Mouse (Mus musculus) right cerebral cortex, postnatal 14 days (tissue): ENCODE data around the gene Fam118b.

Source experiments
- DNase-seq: peaks from one replicate; pipeline ENCODE4 v3.0.0; 2022

The Fam118b gene

DNA sequence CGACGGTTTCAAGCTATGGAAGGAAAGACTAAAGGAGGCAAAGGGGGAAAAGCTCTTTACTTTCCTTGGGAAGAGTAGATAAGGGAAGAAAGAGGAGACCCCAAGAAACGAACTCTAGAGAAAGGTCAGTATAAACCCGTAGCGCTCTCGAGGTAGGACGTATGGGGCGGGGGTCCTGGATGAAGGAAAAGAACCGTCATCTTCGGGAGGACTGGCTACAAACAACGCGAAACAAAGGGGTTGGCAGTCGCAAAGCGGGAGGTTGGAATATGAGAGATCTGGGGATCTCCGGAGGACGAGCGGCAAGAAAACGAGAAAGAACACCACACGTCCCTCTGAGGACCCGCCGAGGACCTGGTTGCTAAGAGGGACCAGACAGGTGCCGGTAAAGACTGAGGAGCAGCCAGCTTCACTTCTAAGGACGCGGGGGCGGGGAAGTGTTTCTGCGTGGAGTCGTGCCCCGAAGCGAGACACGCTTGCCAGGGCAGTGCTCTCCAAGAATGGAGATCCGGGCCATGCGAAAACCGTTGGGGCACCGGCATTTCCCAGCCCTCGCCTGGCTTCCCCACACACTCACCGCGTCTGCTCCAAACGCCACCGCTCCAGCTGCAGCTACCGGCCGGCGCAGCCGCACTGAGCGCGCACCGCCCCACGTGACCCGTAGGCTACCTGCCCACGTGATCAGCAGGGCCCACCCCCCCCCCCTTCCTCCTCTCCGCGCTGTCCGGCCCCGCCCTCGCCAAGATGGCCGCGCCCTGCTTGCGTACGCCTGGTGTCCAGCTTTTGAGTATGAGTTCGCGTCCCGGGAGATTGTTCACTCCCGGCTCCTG lies at the start of gene Fam118b, which contains the start of gene Rpusd4:
TSS of gene Fam118b (minus strand) at position 660 of the 830 bp plus-strand sequence.
TSS of gene Rpusd4 (plus strand) at position 720 of the 830 bp plus-strand sequence.
- peak; percentile 95 for DNase-seq

DNA sequence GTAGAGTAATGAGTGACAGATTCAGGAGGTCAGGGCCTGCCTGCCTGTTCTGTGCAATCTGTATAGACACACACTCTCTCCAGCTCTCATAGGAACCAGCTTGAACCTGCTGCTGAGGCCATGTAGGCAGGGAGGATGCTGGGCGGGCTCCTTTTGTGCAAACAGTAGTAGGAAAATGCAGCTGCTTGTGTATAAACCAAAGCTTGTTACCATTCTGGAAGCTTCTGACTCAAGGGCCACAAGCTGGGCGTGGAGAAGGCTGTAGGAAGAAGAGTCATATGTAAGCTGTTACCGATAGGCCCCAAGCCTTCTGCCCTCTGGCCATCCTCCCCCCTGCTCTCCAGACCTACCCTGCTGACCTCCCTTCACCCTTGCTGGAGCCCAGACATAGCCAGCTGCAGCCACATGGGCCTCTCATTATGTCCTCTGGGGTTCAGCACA lies 49.2 kb upstream of the Fam118b start:
- DNase-seq: no peak

DNA sequence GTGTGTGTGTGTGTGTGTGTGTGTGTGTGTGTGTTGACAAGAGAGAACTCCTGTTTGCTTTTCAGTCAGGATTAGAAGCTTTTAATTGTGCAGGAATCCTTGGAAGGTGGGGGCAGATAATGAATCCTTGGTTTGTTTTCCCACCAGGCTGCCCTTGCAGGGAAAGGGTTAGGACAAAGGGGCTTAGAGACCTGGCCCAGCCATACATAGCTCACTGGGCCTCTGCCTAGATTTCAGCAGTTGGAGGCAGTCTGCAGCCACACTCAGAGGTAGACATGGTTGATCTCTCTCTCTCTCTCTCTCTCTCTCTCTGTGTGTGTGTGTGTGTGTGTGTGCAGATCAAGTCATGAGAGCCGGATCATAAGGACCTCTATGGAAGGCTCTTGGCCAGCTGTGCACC lies 46.6 kb upstream of the Fam118b start:
- no peak for DNase-seq

DNA sequence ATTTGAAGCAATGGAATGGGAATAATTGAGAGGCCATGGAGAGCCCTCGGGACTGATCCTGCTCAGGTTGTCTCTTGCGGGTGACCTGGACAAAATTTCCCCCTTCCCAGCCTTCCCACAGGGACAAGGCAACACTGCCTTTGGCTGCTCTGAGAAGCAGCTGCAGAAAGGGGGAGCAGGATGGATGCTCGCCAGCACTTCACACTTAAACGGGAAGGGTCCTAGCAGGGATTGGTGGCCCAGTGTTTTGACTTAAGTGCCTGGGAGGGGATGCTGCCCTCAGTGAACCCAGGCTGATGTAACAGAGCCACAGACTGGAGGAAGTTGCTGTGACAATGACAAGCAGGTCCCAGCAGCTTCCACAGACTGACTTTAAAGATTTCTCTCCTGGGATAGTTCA lies 46.0 kb upstream of the Fam118b start:
- no peak for DNase-seq

DNA sequence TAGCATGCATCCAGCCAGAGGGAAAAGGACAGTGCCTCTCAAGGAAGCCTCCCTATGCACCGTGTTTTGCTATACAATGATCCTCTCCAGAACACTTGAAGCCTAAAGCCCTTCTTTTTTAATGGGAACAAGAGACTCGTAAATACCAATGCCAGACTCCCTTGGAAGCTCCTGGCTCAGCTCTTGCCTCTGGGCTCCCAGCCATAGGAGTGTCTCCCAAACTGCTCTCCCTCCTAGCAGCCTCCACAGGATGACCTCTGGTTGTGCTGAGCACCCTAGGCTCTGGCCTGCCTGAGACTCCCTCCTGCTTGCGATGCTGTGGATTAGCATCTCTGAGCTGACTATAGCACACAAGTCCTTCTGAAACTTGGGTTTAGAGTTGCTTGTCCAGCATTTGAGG lies 44.9 kb upstream of the Fam118b start:
- no peak for DNase-seq

DNA sequence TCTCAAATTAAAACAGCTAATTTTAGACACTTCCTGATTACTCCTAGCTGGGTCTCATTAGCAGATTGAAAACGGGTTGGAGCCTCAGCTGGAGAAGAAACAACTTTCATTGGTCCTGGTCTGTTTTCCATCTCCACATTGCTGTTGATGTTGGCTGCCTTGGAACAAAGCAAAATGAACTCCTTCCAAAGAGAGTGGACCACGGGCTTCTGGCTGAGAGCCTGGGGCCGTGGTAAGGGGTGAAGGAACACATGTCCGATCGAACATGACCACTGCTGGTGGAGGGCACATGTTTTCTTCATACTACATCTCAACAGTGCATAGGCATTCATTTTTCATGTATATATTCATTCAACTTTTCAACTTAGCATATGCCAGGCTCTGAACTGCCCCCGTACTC lies 42.8 kb upstream of the Fam118b start:
- DNase-seq: no peak

DNA sequence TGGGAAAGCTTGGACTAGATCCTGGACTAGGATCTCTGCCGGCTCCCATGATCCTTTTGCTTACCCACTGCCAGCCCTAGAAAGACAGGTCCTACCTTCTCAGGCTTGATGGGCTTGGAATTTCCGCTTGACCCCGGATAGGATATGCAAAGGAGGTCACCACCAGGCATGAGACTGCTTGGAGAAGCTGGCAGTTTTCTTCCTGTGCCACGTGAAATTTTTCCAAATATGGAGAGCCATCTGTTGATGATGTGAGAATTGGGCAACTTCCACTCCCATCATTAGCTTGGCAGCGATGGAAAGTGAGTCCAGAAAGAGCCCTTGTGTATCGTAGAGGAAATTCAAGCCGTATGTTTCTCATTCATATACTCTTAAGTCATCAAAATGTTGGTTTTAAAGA lies 39.9 kb upstream of the Fam118b start:
- DNase-seq: no peak

DNA sequence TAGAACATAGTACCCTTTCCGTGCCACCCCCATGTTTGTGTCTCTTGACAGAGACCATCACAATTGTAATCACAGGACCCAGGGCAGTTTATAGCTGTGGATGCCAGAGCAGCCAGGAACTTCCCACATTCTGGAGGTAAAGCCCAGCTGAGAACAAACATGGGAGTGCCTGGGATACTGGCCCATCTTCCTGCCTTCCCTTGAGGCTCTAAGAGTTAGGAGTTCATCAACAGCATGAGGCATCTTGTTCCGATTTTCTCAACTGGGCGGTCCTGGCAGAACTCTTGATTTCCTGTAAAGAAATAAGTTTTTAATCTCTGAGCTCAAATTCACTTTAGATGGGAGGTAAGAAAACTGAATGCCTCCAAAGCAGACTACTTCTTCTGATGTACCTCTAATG lies 34.6 kb upstream of the Fam118b start:
- DNase-seq: no peak

DNA sequence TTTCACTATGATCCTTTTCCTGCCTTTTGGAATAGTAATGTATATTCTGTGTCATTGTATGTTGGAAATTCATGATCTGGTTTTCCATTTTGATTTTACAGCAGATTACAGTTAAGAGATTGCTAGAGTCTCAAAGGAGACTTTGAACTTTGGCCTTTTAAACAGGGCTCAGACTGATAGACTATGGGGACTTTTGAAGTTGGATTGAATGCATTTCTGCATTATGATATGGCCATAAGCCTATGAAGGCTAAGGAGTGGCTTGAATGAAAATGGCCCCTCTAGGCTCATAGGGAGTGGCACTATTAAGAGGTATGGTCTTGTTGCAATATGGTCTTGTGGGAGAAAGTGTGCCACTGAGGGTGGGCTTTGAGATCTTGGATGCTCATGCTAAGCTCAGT lies 30.2 kb upstream of the Fam118b start:
- DNase-seq: no peak

DNA sequence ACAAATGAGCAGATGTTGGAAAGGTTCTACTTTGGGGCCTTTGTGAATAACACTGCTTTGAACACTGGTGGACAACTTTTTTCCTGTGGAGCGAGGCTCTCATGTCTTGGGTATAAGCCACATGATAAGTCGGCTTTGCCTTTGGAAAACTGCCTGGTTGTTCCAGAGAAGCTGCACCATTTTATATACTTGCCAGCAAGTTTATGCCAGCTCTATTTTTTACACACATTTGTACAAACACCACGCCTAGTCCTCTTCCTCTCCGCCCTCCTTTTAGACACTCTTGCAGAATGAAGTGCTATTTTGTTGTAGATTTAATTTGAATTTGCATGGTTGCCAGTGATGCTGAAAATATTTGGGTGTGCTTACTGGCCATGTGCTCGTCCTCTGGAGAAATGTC lies 25.9 kb upstream of the Fam118b start:
- no peak for DNase-seq

DNA sequence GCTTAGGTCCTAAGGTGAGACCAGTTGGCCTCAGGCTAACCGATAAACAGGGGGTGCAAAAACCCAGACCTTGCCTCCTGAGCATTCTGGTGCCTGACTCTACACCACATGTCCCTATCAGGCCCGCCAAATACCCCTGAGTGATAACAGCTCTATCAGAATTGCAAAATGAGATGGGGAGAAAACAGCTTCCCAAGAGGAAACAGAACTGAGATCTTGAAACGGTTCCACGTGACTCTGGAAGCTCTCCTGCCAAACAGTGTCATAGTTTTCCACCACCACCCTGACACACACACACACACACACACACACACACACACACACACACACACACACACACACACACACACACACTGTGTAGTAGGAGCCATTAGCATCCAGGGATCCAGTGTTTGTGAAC lies 23.3 kb upstream of the Fam118b start:
- DNase-seq: no peak

DNA sequence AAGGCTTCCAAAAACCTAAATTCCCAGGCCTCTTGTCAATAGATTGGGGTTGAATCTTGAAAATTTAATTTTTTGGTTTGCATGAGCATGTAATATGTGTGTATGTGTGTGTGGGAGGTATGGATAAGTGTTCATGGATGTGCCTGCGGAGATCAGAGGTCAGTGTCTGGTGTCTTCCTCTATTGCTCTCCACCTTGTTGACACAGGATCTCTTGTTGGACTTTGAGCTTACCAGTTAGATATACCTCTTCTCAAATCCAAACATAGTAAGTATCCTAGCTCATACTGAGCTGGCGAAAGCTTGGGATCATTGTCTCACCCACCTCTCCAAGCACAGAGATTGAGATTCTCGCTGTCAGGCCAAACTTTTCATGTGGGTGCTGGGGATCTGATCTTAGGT lies 22.8 kb upstream of the Fam118b start:
- DNase-seq: no peak

DNA sequence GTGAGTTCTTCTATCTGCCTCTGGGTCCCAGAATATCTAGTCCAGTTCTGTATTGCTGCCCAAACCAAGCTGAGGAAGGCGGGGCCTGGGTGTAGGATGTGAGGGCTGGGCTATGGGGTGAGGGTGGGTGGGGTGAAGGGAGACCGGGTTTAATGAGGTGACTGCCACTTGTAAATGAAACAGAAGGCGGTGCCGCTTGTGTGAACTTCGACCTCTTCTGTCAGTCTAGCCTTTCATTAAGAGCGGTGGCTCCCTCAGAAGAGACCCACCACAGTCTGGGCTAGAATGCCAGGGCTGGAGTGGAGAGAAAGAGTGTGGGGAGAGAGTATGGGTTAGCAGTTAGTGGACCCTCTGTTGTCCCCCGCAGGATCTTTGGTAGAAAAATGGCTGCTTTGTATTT lies 22.4 kb upstream of the Fam118b start:
- no peak for DNase-seq

DNA sequence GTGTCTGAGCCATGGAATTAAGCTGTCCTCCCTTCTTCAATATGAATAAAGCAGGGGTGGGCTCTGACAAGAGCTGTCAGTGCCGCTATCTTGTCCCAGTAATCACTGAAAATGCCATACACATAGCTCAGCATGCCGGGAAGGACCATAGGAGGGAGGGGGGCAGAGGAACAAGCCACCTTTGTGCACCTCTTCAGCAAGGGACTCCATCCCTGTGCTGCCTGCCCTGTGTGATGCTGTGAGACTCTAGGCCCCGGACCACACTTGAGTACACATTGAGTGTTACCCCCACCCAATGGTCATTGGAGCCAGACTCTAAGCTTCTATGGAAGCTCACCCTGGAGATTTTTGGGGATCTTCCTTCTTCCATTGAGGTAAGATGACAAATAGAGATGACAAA lies 18.7 kb upstream of the Fam118b start:
- DNase-seq: no peak

DNA sequence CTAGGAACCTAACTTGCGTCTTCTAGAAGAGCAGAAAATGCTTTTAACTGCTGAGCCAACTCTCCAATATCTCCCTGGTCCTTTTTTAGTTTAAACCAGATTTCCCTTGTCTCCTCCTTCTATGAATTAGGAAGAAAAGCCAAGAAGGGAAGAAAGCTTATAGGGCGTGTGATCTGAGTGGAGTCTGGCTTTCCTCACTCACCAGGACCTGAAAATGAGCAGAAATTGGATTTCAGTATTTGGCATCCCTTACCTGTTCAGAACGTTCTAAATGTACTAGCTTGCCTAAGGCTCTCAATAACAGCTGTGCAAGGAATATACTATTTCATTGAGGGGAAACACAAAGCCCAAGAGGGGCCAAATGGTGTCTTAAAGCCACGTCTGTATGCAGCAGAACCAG lies 16.7 kb upstream of the Fam118b start:
- DNase-seq: no peak

DNA sequence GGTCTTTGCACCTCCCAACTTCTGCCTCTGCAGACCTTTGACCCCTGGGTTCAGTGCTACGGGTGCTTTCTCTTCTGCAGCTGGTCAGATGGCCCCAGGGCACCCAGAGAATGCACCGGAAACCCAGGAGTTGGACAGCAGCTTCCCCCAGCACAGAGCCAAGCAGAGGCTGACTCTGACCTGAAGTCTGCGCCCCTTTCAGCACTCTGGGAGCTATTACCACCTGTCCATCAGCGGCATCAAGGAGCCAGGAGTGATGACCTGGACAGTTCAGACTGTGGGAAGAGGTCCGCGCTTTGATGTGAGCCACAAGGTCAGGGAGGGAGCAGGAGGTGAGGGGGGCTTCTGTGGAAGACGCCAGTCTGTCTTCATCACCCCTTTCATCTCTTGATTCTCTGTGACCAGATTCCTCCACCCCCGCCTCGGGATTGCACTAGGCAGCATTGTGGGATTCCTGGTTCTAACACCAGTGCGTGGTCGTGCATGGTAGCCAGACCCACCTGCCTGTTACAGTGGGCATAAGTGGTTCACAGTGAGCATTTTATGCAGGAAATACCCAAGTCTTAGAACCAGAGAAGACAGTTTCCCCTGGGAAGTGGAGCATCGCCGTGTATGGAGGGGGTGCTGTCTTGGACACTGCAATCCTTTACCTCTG lies 15.9 kb upstream of the Fam118b start:
- no peak for DNase-seq

DNA sequence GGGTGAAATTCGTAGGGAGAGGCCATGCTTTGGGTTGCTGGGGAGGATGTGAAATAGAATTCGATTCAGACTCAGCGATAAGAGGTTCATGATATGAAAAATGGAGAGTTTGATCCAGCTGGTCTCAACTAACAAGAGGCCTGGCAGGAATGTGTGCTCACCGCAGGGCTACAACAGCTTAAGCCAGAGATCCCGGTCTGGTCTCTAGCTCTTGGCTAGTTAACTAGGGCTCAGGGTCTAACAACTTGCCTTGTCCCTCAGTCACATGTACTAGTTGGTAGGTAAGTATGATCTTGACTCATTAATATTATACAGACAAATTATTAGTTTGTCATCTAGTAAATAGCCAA lies 15.2 kb upstream of the Fam118b start:
- DNase-seq: no peak

DNA sequence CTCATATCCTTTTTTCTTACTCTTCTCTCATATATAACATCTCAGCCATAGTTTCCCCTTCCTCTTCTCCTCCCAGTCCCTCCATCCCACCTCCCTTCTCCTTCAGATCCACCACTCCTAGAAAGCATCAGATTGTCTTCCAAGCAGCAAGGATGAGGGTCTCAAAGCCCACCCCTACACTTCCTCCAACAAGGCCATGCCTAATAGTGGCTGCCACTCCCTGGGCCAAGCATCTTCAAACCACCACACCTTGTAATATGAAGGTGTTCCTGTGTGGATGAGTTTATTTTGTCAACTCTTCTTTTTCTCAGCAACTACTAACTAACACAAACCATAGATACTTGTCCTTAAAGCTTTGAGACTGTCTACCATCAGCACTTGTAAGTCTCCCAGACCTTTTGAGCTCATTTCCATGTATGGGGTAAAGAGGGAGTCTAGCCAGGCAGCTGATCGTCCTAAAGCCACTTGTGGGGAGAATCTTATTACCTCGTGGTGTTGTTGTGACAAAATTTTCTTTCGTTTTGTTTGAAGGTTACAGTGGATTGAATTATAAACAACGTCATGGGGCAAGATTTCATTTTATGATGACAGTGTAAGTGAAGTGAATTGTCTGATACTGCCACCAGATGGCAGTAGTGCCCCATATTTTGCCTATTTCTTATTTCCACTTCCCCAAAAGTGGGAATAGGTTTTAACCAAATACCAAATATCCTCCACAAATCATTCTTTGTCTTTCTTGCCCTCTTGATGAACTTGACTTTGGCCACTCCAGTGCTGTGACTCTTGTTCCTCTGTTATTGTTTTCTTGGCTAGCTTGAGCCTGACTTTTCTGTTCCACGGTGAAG lies 14.6 kb upstream of the Fam118b start:
- peak; percentile 40 for DNase-seq

DNA sequence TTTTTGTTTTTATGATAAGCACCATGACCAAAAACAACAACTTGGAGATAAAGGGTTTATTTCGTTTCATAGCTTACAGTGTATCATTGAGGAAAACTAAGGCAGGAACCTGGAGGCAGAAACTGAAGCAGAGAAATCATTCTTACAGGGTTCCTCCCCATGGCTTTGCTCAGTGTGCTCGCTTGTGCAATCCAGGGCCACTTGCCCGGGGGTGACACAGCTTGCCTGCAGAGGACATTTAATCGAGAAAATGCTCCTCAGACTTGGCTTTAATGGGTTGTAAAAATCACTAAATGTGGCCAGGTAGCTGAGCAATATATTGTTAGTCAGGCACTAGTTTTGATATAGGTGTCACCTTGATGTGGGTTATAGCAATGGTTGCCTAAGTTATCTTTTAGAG lies 10.8 kb upstream of the Fam118b start:
- DNase-seq: no peak

DNA sequence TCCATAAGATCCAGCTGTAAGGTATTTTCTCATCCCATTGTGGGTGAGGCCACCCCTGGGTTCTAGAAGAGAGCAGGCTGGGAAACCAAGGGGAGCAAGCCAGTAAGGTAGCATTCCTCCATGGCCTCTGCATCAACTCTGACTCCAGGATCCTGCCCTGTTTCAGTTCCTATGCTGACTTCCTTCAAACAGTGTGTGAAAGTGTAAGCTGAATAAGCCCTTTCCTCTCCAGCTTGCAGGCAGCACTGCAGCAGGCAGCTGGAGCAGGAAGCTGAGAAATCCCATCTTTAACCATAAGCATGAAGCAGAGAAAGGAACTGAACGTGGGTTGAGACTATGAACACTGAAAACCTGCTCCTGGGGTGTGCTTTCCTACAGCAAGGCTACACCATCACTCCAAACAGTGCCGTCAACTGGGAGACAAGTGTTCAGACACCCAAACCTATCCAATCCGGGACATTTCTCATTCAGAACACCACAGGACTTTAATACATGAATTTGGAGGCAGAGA lies 10.3 kb upstream of the Fam118b start:
- DNase-seq: no peak

DNA sequence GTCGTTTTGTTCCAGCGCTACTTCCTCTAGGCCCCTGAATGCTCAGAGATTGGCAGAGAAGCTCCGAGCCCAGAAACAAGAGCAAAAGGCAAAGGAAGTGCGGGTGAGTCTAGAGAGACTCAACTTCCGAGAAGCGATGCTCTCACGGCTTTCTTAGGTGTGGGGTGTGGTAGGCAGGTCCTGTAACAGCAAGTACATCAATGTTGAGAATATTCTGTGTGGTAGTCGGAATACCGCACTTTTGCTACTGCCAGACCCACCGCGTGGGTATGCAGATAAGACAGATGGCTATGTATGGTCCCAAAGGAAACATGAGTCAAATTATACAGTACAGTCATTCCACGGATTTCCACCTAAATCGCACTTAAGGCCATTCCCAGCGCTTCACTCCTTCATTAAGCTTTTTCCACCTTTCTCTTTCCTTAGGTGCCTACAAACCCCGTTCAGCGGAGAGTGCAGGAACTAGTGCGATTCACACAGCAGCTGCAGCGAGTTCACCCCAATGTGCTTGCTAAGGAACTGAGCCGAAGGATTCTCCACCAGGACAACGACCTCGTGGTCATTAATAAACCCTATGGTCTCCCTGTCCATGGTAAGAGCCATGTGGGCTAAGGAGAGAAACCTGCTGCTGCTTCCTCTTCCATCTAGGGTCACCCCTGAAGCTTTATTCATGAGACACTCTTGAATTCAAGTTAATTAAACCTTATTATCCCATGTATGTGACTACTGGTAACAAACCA lies 541 bp upstream of the Fam118b start:
- DNase-seq: no peak

DNA sequence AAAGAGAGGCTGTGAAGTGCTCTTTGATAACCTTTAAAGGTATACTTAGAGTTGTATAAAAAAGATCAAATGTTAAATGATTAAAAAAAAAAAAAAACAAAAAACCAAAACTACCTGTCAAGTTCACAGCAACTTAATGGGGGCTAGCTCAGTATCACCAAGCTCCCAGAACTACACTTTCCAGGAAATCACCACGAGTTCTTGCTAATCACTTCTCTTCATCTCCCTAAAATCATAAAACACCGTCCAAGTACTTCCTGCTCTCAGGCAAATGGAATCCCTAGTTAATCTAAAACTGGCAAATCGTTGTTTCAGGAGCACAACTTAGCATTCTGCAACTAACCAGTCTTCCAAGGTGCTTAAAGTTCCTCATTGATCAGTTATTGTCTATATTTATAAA lies 3.1 kb downstream of the Fam118b start:
- no peak for DNase-seq

DNA sequence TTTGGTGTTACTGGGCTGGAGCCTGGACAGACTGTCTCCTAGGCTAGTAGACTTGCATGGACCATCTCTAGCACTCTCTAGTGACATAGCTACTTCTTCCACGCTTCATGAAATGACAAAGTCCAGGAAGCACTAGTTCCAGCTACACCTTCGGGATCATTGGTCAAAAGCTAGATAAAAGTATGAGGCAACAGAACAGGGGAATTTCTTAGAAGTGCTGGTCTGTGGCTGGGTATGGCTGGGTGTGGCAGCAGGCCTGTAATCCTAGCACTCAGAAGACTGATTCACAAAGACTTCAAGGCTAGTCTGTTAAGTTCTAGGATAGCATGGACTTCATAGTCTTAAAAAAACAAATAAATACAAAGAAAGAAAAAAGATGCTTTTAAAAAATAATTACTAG lies 4.2 kb downstream of the Fam118b start:
- DNase-seq: no peak
